10 mouse cellular contexts compared by ENCODE assay signal in the genomic region with DNA sequence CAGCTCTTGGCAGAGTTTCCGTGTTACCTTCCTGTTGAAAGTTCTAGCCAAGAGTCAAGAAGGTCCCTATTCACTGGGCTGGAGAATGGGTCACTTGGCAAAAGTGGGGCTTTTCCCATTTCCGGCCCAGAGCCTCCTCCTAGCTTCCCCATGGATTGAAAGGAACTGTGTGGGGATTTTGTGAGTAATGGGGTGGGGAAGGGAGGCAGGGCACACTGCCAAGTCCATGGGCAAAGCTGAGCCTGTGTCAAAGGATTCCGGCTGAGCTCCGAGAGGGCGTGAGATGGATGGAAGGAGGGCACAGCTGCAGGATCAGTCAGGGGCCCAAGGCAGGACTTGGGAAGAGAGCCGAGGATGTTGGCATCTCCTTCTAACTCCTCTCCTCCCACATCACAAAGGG. TPM values are rescaled to one million over a fixed set of nuclear protein-coding genes. Genes with fewer than 3 reads are reported as not detected.
DNase-seq lines count a peak whose midpoint lies in the region; ATAC-seq and TF ChIP-seq lines count a peak whose summit lies in the region.
"Had no signal": no experiment of that assay in that cellular context is flagged by ENCODE, and none has a peak within 500 bp of the region (broad histone marks: within the 10 kb centered on the region; RNA-seq: fewer than 3 reads in every experiment).

No protein-coding gene starts in this region.

- H3K27ac ChIP-seq in forebrain, embryonic 13.5 days: no peak overlapping the region
- no peak overlapping the region for H3K27ac ChIP-seq in forebrain, embryonic 10.5 days
- no peak overlapping the region; the same call in 1 of the 2 replicates for H3K27ac ChIP-seq in forebrain, postnatal 0 days (ENCODE audit: low read depth, low read length)
- H3K27ac ChIP-seq: liver, embryonic 14.5 days had no signal

- H3K4me2 ChIP-seq in forebrain, embryonic 13.5 days: no peak overlapping the region
- no peak overlapping the region for H3K4me2 ChIP-seq in forebrain, postnatal 0 days (ENCODE audit: low read depth)

- no peaks in the 10 kb centered on the region for H3K9me3 ChIP-seq in forebrain, embryonic 13.5 days (replicated peaks)
- no peaks in the 10 kb centered on the region for H3K9me3 ChIP-seq in forebrain, embryonic 10.5 days
- H3K9me3 ChIP-seq in forebrain, postnatal 0 days (ENCODE audit: low read length): no peaks in the 10 kb centered on the region

- 0 out of 2 replicates have a peak, but pooled peaks have one; percentile 37 for ATAC-seq in forebrain, embryonic 13.5 days
- ATAC-seq in forebrain, postnatal 0 days: peak; percentile 74
- ATAC-seq: Patski had no signal

- peaks cover 14% of the 10 kb centered on the region for H3K27me3 ChIP-seq in forebrain, embryonic 13.5 days
- peaks cover 34% of the 10 kb centered on the region for H3K27me3 ChIP-seq in forebrain, embryonic 10.5 days (ENCODE audit: poor library complexity, severe bottlenecking)
- H3K27me3 ChIP-seq in forebrain, postnatal 0 days (ENCODE audit: insufficient read depth, low read length): no peaks in the 10 kb centered on the region
- H3K27me3 ChIP-seq: Patski had no signal

- no peak overlapping the region for H3K4me3 ChIP-seq in forebrain, embryonic 13.5 days
- H3K4me3 ChIP-seq in forebrain, embryonic 10.5 days: no peak overlapping the region
- no peak overlapping the region for H3K4me3 ChIP-seq in forebrain, postnatal 0 days (ENCODE audit: low read depth, low read length)

- TF ChIP-seq CTCF in forebrain, postnatal 0 days (IDR thresholded peaks at IDR 0.05; ENCODE audit: low read depth): no peak

- peaks cover 45% of the 10 kb centered on the region for H3K4me1 ChIP-seq in forebrain, embryonic 13.5 days
- H3K4me1 ChIP-seq in forebrain, embryonic 10.5 days: peaks cover 57% of the 10 kb centered on the region
- H3K4me1 ChIP-seq in forebrain, postnatal 0 days (ENCODE audit: insufficient read depth): no peaks in the 10 kb centered on the region

- H3K36me3 ChIP-seq in forebrain, embryonic 13.5 days (ENCODE audit: poor library complexity, severe bottlenecking): no peaks in the 10 kb centered on the region
- H3K36me3 ChIP-seq in forebrain, embryonic 10.5 days (replicated peaks): no peaks in the 10 kb centered on the region
- no peaks in the 10 kb centered on the region for H3K36me3 ChIP-seq in forebrain, postnatal 0 days (ENCODE audit: insufficient read depth)

- H3K9ac ChIP-seq in forebrain, embryonic 13.5 days: no peak overlapping the region
- H3K9ac ChIP-seq in forebrain, postnatal 0 days: no peak overlapping the region
- H3K9ac ChIP-seq: liver, embryonic 14.5 days had no signal

- no peak for DNase-seq in forebrain, embryonic 10.5 days (ENCODE audit: extremely low spot score, low spot score)
- peak; percentile 35 for DNase-seq in kidney, postnatal 10 days
- DNase-seq in kidney, adult 8-10 months: no peak
- peak; percentile 20 for DNase-seq in NIH3T3 (ENCODE audit: low read depth)
- DNase-seq in forebrain, postnatal 0 days: peak; percentile 60
- DNase-seq in thymus, postnatal 0 days (ENCODE audit: low spot score): no peak
- DNase-seq in thymus, postnatal 10 days (ENCODE audit: low spot score in 2 of 2): no peak

- WGBS in forebrain, embryonic 13.5 days: 42% methylated on average over 6 of the region's 6 CpGs
- 91% methylated on average over 6 of the region's 6 CpGs for WGBS in forebrain, embryonic 10.5 days
- 23% methylated on average over 6 of the region's 6 CpGs for WGBS in forebrain, postnatal 0 days

RNA-seq across cellular contexts. Expression of gene Inka2, which starts 5.8 kb away (rescaled TPM):
- polyA plus RNA-seq in forebrain, embryonic 13.5 days (2015; fragmentation: Nextera tagmentation; extraction: Ambion mirVana): 2.5 and 3.6 TPM in 2 replicates
- polyA plus RNA-seq in forebrain, embryonic 10.5 days (2016; fragmentation: Nextera tagmentation; extraction: Ambion mirVana): 1.5 and 2.0 TPM in 2 replicates
- 6.9 and 7.2 TPM in 2 replicates for total RNA-seq in forebrain, postnatal 0 days (2014; rRNA removed)
- polyA plus RNA-seq in forebrain, postnatal 0 days (2015; fragmentation: Nextera tagmentation; extraction: Ambion mirVana): 1.1 and 4.2 TPM in 2 replicates
- 2.6 and 2.8 TPM in 2 replicates for polyA plus RNA-seq in thymus, postnatal 0 days (2015; fragmentation: Nextera tagmentation; extraction: Ambion mirVana)

RNA-seq across cellular contexts. Expression of gene Ddx20, which starts 22.9 kb away (rescaled TPM):
- polyA plus RNA-seq in forebrain, embryonic 13.5 days (2015; fragmentation: Nextera tagmentation; extraction: Ambion mirVana): 36.2 and 38.3 TPM in 2 replicates
- polyA plus RNA-seq in forebrain, embryonic 10.5 days (2016; fragmentation: Nextera tagmentation; extraction: Ambion mirVana): 51.3 and 54.1 TPM in 2 replicates
- total RNA-seq in forebrain, postnatal 0 days (2014; rRNA removed): 19.5 and 24.2 TPM in 2 replicates
- polyA plus RNA-seq in forebrain, postnatal 0 days (2015; fragmentation: Nextera tagmentation; extraction: Ambion mirVana): 16.8 and 18.1 TPM in 2 replicates
- polyA plus RNA-seq in thymus, postnatal 0 days (2015; fragmentation: Nextera tagmentation; extraction: Ambion mirVana): 36.6 and 41.1 TPM in 2 replicates

Comparison
In these comparisons a context has a peak if more than half of its experiments do, and no peak if none do; other contexts are left out.
1. DNase-seq: peak in kidney, postnatal 10 days (single experiment), NIH3T3 (single experiment) and forebrain, postnatal 0 days (single experiment); none in forebrain, embryonic 10.5 days (single experiment), kidney, adult 8-10 months (0 of 2), thymus, postnatal 0 days (single experiment) and thymus, postnatal 10 days (0 of 2).